8 mouse cellular contexts compared by ENCODE assay signal in genomic region chr9:72458233-72458632, GRCm38 (mm10). TPM values are rescaled to one million over a fixed set of nuclear protein-coding genes. Genes with fewer than 3 reads are reported as not detected.
A peak's percentile ranks its signal among the peaks of the same experiment; 100 is the strongest.
DNase-seq lines count a peak whose midpoint lies in the region; ATAC-seq and TF ChIP-seq lines count a peak whose summit lies in the region.

No protein-coding gene starts in this region.

- H3K36me3 ChIP-seq in kidney, postnatal 0 days (ENCODE audit: insufficient read depth, low read length): no peaks in the 10 kb centered on the region
- H3K36me3 ChIP-seq in liver, embryonic 12.5 days: peaks cover 96% of the 10 kb centered on the region

- 13% methylated on average over 5 of the region's 5 CpGs for WGBS in kidney, postnatal 0 days
- 29% methylated on average over 5 of the region's 5 CpGs for WGBS in liver, embryonic 12.5 days (ENCODE audit: insufficient replicate concordance)

- peak; percentile 74 to 80 for DNase-seq in B cell, adult 2 months
- DNase-seq in ZHBTc4 (ENCODE audit: low read depth, low spot score): peak; percentile 71
- peak; percentile 62 for DNase-seq in gastrocnemius, postnatal 14 days
- DNase-seq in kidney, postnatal 0 days (ENCODE audit: low spot score): peak; percentile 78
- DNase-seq in neural tube, embryonic 10.5 days (ENCODE audit: extremely low spot score, low spot score): peak; percentile 35
- peak; percentile 75 for DNase-seq in testis, postnatal 10 days (ENCODE audit: low spot score)

- no peak overlapping the region for H3K4me2 ChIP-seq in kidney, postnatal 0 days (ENCODE audit: low read length)
- no peak overlapping the region for H3K4me2 ChIP-seq in liver, embryonic 12.5 days

- no peak overlapping the region for H3K27ac ChIP-seq in kidney, postnatal 0 days
- no peak overlapping the region for H3K27ac ChIP-seq in liver, embryonic 12.5 days

- H3K4me1 ChIP-seq in kidney, postnatal 0 days (replicated peaks; ENCODE audit: insufficient read depth, low read length): no peaks in the 10 kb centered on the region
- 0 out of 2 replicates have a peak, but pooled peaks cover 4% of the 10 kb centered on the region for H3K4me1 ChIP-seq in liver, embryonic 12.5 days

- TF ChIP-seq CTCF in kidney, postnatal 0 days (IDR thresholded peaks at IDR 0.05; ENCODE audit: low read depth): peak; percentile 84

- H3K9ac ChIP-seq in kidney, postnatal 0 days (ENCODE audit: low read depth, low read length): no peak overlapping the region
- no peak overlapping the region for H3K9ac ChIP-seq in liver, embryonic 12.5 days

- intact Hi-C loops in gastrocnemius, postnatal 14 days (cut with DNase I; ENCODE audit: low total_unique reads): no loop called here

- peak; percentile 93 for ATAC-seq in common myeloid progenitor, adult 5-6 weeks (replicated peaks; ENCODE audit: low read depth, poor library complexity, severe bottlenecking)
- no peak for ATAC-seq in kidney, postnatal 0 days (replicated peaks; ENCODE audit: low FRiP score, low read depth)
- ATAC-seq in liver, embryonic 12.5 days: peak; percentile 73

- H3K9me3 ChIP-seq in kidney, postnatal 0 days (replicated peaks; ENCODE audit: low read length): no peaks in the 10 kb centered on the region
- no peaks in the 10 kb centered on the region for H3K9me3 ChIP-seq in liver, embryonic 12.5 days (replicated peaks)

- no peak overlapping the region for H3K4me3 ChIP-seq in kidney, postnatal 0 days (replicated peaks; ENCODE audit: low read depth, low read length)
- no peak overlapping the region for H3K4me3 ChIP-seq in liver, embryonic 12.5 days

- H3K27me3 ChIP-seq in kidney, postnatal 0 days (ENCODE audit: insufficient read depth, low read length): no peaks in the 10 kb centered on the region
- H3K27me3 ChIP-seq in liver, embryonic 12.5 days (replicated peaks): no peaks in the 10 kb centered on the region

RNA-seq across cellular contexts. Expression of gene Mns1, which starts 20.4 kb away (rescaled TPM):
- total RNA-seq in common myeloid progenitor, adult 5-6 weeks (2017): 156 and 192 TPM in 2 replicates
- 1 to 10 TPM in 1 of 2 experiments, under 1 TPM in 1; 0.78 to 1.1 TPM for total RNA-seq in gastrocnemius, postnatal 14 days (2021)
- 13.4 and 16.1 TPM in 2 replicates for polyA plus RNA-seq in kidney, postnatal 0 days (2015; fragmentation: Nextera tagmentation; extraction: Ambion mirVana)
- 119 and 123 TPM in 2 replicates for polyA plus RNA-seq in liver, embryonic 12.5 days (2016; fragmentation: Nextera tagmentation; extraction: Ambion mirVana)

RNA-seq across cellular contexts. Expression of gene Tex9, which starts 33.8 kb away (rescaled TPM):
- 39.8 and 53.3 TPM in 2 replicates for total RNA-seq in common myeloid progenitor, adult 5-6 weeks (2017)
- 1 to 10 TPM; 3.0 to 3.1 TPM for total RNA-seq in gastrocnemius, postnatal 14 days (2021)
- 25.9 and 28.5 TPM in 2 replicates for polyA plus RNA-seq in kidney, postnatal 0 days (2015; fragmentation: Nextera tagmentation; extraction: Ambion mirVana)
- polyA plus RNA-seq in liver, embryonic 12.5 days (2016; fragmentation: Nextera tagmentation; extraction: Ambion mirVana): 9.1 and 11.4 TPM in 2 replicates

Comparison
In these comparisons a context has a peak if more than half of its experiments do, and no peak if none do; other contexts are left out.
1. RNA of gene Mns1, which starts 20.4 kb away (total RNA-seq): 156 to 192 TPM in common myeloid progenitor, adult 5-6 weeks; 0.78 to 1.1 TPM in gastrocnemius, postnatal 14 days; every median in the first group is over 10 times any median in the second.
2. Peak in every context shown above with its lines, with median percentiles within 50 percentile points of each other: DNase-seq.